Mouse (Mus musculus) heart, embryonic 16.5 days (tissue): ENCODE results near the gene Otop3. TPM values are rescaled to one million over a fixed set of nuclear protein-coding genes. Genes with fewer than 3 reads are reported as not detected.

ENCODE experiments used
- ATAC-seq: fragments of 200-750 bp; cut with Nextera tagmentation; replicated peaks from 2 replicates; pipeline ENCODE4 v1.8.0; 2017; ENCODE audit warnings: moderate number of reproducible peaks; ENCODE audit not compliant: insufficient read depth, low FRiP score; ENCODE audit errors: extremely low read depth
- H3K27ac ChIP-seq: fragments of 300-500 bp; sonication (generic); 2 replicates; pipeline ENCODE4 v1.5.1; 2014; ENCODE audit warnings: mild to moderate bottlenecking, low read length, control low read depth, moderate library complexity
- H3K27me3 ChIP-seq: fragments of 300-500 bp; sonication (generic); 2 replicates; pipeline ENCODE4 v1.6.1; 2014; ENCODE audit warnings: low read length, mixed read lengths; ENCODE audit not compliant: control insufficient read depth, insufficient read depth
- H3K36me3 ChIP-seq: fragments of 300-500 bp; sonication (generic); 2 replicates; pipeline ENCODE4 v1.6.1; 2014; ENCODE audit not compliant: control insufficient read depth, insufficient read depth
- H3K4me1 ChIP-seq: fragments of 300-500 bp; sonication (generic); 2 replicates; pipeline ENCODE4 v1.6.1; 2014; ENCODE audit warnings: low read length, mixed read lengths; ENCODE audit not compliant: control insufficient read depth, insufficient read depth
- H3K4me2 ChIP-seq: fragments of 300-500 bp; sonication (generic); 2 replicates; pipeline ENCODE4 v1.6.1; 2014; ENCODE audit warnings: low read depth, mild to moderate bottlenecking, control low read depth, low read length
- H3K4me3 ChIP-seq: fragments of 300-500 bp; sonication (generic); 2 replicates; pipeline ENCODE4 v1.5.1; 2014; ENCODE audit warnings: mild to moderate bottlenecking, control low read depth, low read length
- H3K9ac ChIP-seq: fragments of 300-500 bp; sonication (generic); 2 replicates; pipeline ENCODE4 v1.6.1; 2014; ENCODE audit warnings: low read length, control low read depth
- H3K9me3 ChIP-seq: fragments of 300-500 bp; sonication (generic); replicated peaks from 2 replicates; pipeline ENCODE4 v1.6.1; 2016; ENCODE audit warnings: low read length; ENCODE audit not compliant: control insufficient read depth
- WGBS: fragments of 180-500 bp; shearing (Covaris S2); extraction: QIAGEN DNeasy Blood & Tissue Kit; methylation state at CpG from one replicate; pipeline ENCODE4 v1.1.7; 2014; 5-methylcytosine and 5-hydroxymethylcytosine counted together
- polyA plus RNA-seq: library from polyadenylated mRNA; unstranded; fragments of >200 nt; fragmentation: Nextera tagmentation; extraction: Ambion mirVana; gene quantifications from 2 replicates; pipeline ENCODE4 v1.2.1, GENCODE M21; 2015

The Otop3 gene
- polyA plus RNA-seq, 1 experiment from 2014 or later, result not detected

GRCm38 (mm10) chr11:115326730-115327129 is 7.8 kb upstream of the Otop3 start:
- ATAC-seq, result no peak

GRCm38 (mm10) chr11:115329339-115329738 is 5.2 kb upstream of the Otop3 start:
- Histone ChIP-seq H3K9ac (no peak overlapping the region), H3K4me3 (no peak overlapping the region), H3K27me3 (peaks cover 52% of the 10 kb centered on the region), H3K36me3 (no peaks in the 10 kb centered on the region), H3K4me1 (no peaks in the 10 kb centered on the region), H3K4me2 (no peak overlapping the region), H3K9me3 (no peaks in the 10 kb centered on the region), H3K27ac (no peak overlapping the region)
- no peak; the same call in 1 of the 2 replicates for ATAC-seq
- 59% methylated on average over 15 of the region's 15 CpGs for WGBS

More at GRCm38 (mm10) chr11:115326730-115327129, 7.8 kb upstream of the Otop3 start:
- Histone ChIP-seq H3K4me2 (no peak overlapping the region), H3K27ac (no peak overlapping the region), H3K4me3 (no peak overlapping the region), H3K9me3 (no peaks in the 10 kb centered on the region), H3K27me3 (peaks cover 57% of the 10 kb centered on the region), H3K4me1 (peaks cover 3% of the 10 kb centered on the region; the same call in 1 of the 2 replicates), H3K9ac (no peak overlapping the region), H3K36me3 (no peaks in the 10 kb centered on the region)
- 62% methylated on average over 7 of the region's 7 CpGs for WGBS

DNA sequence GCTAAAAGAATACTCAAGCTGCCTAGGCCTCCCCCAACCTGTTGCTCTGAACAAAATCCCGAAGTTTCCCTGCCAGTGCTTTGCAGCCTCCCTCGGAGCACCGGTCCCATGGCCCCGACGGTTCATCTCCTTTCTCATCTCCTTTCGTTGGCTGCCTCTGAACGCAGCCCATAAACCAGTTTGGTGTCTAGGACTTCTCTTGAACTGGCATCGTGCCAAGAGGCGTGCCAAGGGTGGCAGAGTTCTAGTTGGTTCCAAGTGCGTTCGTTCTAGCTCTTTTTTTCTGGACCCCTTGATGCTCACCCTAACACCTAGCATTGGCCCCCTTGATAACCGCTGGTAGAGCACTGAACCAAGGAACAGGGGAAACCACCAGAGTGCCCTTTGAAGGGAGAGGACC is 692 bp downstream of the Otop3 start:
- peaks cover 74% of the 10 kb centered on the region for H3K27me3 ChIP-seq
- no peak overlapping the region for H3K4me3 ChIP-seq
- WGBS, result 42% methylated on average over 12 of the region's 12 CpGs
- H3K9ac ChIP-seq, result no peak overlapping the region
- no peak overlapping the region for H3K27ac ChIP-seq
- H3K4me1 ChIP-seq, result 0 out of 2 replicates have a peak, but pooled peaks cover 2% of the 10 kb centered on the region
- H3K36me3 ChIP-seq, result no peaks in the 10 kb centered on the region
- H3K9me3 ChIP-seq, result no peaks in the 10 kb centered on the region
- no peak for ATAC-seq
- H3K4me2 ChIP-seq, result no peak overlapping the region

DNA sequence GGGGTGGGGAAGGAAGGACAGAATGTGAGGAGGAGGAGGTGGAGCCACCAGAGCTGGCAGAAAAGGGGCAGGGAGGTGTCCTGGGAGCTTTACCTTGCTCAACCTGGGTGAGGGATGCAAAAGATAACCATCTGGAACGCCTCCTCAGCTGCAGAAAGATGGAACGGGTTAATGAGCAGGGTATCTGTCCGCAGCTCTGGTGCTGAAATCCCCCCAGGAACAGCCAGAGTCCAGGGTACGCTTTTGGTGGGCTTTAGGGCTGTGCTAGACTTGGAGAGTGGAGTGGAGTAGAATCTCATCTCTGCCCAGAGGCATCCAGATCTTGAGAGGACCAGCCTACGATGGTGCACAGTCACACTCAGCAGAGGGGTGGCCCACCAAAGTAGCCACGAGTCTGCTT is 1.6 kb downstream of the Otop3 start:
- Histone ChIP-seq H3K9me3 (no peaks in the 10 kb centered on the region), H3K27ac (no peak overlapping the region), H3K4me3 (no peak overlapping the region), H3K27me3 (peaks cover 73% of the 10 kb centered on the region), H3K9ac (no peak overlapping the region), H3K4me2 (no peak overlapping the region), H3K36me3 (no peaks in the 10 kb centered on the region), H3K4me1 (0 out of 2 replicates have a peak, but pooled peaks cover 2% of the 10 kb centered on the region)
- WGBS, result 18% methylated on average over 6 of the region's 6 CpGs
- no peak for ATAC-seq

- 36% methylated on average over 3 of the region's 3 CpGs for WGBS
- H3K4me3 ChIP-seq, result no peak overlapping the region
- H3K4me1 ChIP-seq, result 0 out of 2 replicates have a peak, but pooled peaks cover 2% of the 10 kb centered on the region
- H3K27ac ChIP-seq, result no peak overlapping the region
- H3K27me3 ChIP-seq, result peaks cover 65% of the 10 kb centered on the region
- no peaks in the 10 kb centered on the region for H3K36me3 ChIP-seq
- no peak overlapping the region for H3K9ac ChIP-seq
- ATAC-seq, result no peak
- H3K9me3 ChIP-seq, result no peaks in the 10 kb centered on the region
- H3K4me2 ChIP-seq, result no peak overlapping the region
Observed at GRCm38 (mm10) chr11:115337350-115337749, 2.8 kb downstream of the Otop3 start.

DNA sequence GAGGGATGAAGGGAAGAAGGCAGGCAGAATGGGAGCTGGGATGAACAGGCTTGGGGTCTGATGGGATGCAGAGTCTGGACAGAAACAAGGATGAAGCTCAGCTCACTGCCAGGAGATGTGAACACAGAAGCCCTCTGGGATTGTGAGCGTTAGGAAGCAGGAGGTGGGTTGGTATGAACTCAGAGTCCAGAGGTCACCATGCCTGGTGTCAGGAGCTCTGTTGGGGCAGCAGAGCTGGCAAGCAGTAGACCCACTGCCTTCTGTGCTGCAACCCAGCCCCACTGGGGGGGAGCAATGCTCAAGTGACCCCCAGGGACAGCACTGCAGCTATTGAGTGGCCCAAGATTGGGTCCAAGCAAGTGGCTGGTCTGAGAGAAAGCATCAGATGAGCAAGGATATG is 3.3 kb downstream of the Otop3 start:
- peaks cover 61% of the 10 kb centered on the region for H3K27me3 ChIP-seq
- H3K4me2 ChIP-seq, result no peak overlapping the region
- 50% methylated on average over 1 of the region's 1 CpGs for WGBS
- ATAC-seq, result no peak
- H3K9ac ChIP-seq, result no peak overlapping the region
- H3K27ac ChIP-seq, result no peak overlapping the region
- H3K4me3 ChIP-seq, result no peak overlapping the region
- H3K9me3 ChIP-seq, result no peaks in the 10 kb centered on the region
- H3K36me3 ChIP-seq, result no peaks in the 10 kb centered on the region
- 0 out of 2 replicates have a peak, but pooled peaks cover 2% of the 10 kb centered on the region for H3K4me1 ChIP-seq

GRCm38 (mm10) chr11:115341246-115341645 is 6.7 kb downstream of the Otop3 start:
- Histone ChIP-seq H3K4me3 (no peak overlapping the region), H3K9ac (no peak overlapping the region), H3K4me1 (no peaks in the 10 kb centered on the region), H3K36me3 (no peaks in the 10 kb centered on the region), H3K4me2 (no peak overlapping the region), H3K9me3 (no peaks in the 10 kb centered on the region), H3K27me3 (peaks cover 55% of the 10 kb centered on the region), H3K27ac (no peak overlapping the region)
- WGBS, result 61% methylated on average over 2 of the region's 2 CpGs
- no peak for ATAC-seq

- Histone ChIP-seq H3K27me3 (peaks cover 55% of the 10 kb centered on the region), H3K36me3 (no peaks in the 10 kb centered on the region), H3K9ac (no peak overlapping the region), H3K4me3 (no peak overlapping the region), H3K27ac (no peak overlapping the region), H3K9me3 (no peaks in the 10 kb centered on the region), H3K4me2 (no peak overlapping the region), H3K4me1 (no peaks in the 10 kb centered on the region)
- no peak for ATAC-seq
- 70% methylated on average over 6 of the region's 6 CpGs for WGBS
Observed at GRCm38 (mm10) chr11:115341866-115342265, 7.3 kb downstream of the Otop3 start.

- ATAC-seq, result no peak
- Histone ChIP-seq H3K4me3 (no peak overlapping the region), H3K27me3 (peaks cover 52% of the 10 kb centered on the region), H3K36me3 (no peaks in the 10 kb centered on the region), H3K27ac (no peak overlapping the region), H3K9ac (no peak overlapping the region), H3K4me2 (no peak overlapping the region), H3K4me1 (no peaks in the 10 kb centered on the region), H3K9me3 (no peaks in the 10 kb centered on the region)
- 6% methylated on average over 12 of the region's 12 CpGs for WGBS
Observed at GRCm38 (mm10) chr11:115344967-115345366, 10.4 kb downstream of the Otop3 start.
